Mouse (Mus musculus) stomach, postnatal 0 days (tissue): Measurements from ENCODE around the gene Cacybp. TPM values are rescaled to one million over a fixed set of nuclear protein-coding genes. Genes with fewer than 3 reads are reported as not detected.

Experiments
- ATAC-seq: fragments of 200-750 bp; cut with Nextera tagmentation; 2 replicates; pipeline ENCODE4 v1.8.0; 2017; ENCODE audit not compliant: low FRiP score, low TSS enrichment
- DNase-seq: peaks from one replicate; pipeline ENCODE4 v3.0.0-alpha.2; 2016; ENCODE audit warnings: low spot score
- H3K27ac ChIP-seq: fragments of 300-500 bp; sonication (generic); replicated peaks from 2 replicates; pipeline ENCODE4 v1.5.1; 2014; ENCODE audit warnings: mild to moderate bottlenecking, control low read depth
- H3K27me3 ChIP-seq: fragments of 300-500 bp; sonication (generic); 2 replicates; pipeline ENCODE4 v1.6.1; 2014; ENCODE audit warnings: low read length; ENCODE audit not compliant: control insufficient read depth, insufficient read depth
- H3K36me3 ChIP-seq: fragments of 300-500 bp; sonication (generic); 2 replicates; pipeline ENCODE4 v1.6.1; 2014; ENCODE audit warnings: low read length, mixed read lengths; ENCODE audit not compliant: control insufficient read depth, insufficient read depth
- H3K4me1 ChIP-seq: fragments of 300-500 bp; sonication (generic); replicated peaks from 2 replicates; pipeline ENCODE4 v1.6.1; 2014; ENCODE audit warnings: antibody characterized with exemption; ENCODE audit not compliant: control insufficient read depth, insufficient read depth
- H3K4me2 ChIP-seq: fragments of 300-500 bp; sonication (generic); replicated peaks from 2 replicates; pipeline ENCODE4 v1.6.1; 2014; ENCODE audit warnings: low read depth, mild to moderate bottlenecking, control low read depth, moderate library complexity
- H3K4me3 ChIP-seq: fragments of 300-500 bp; sonication (generic); 2 replicates; pipeline ENCODE4 v1.5.1; 2014; ENCODE audit warnings: low read depth, low read length, control low read depth
- H3K9ac ChIP-seq: fragments of 300-500 bp; sonication (generic); 2 replicates; pipeline ENCODE4 v1.6.1; 2014; ENCODE audit warnings: mild to moderate bottlenecking, low read length, control low read depth, mixed read lengths
- H3K9me3 ChIP-seq: fragments of 300-500 bp; sonication (generic); 2 replicates; pipeline ENCODE4 v1.6.1; 2016; ENCODE audit warnings: low read length; ENCODE audit not compliant: control insufficient read depth
- CTCF ChIP-seq: IDR thresholded peaks from 2 replicates; pipeline ENCODE4 v1.5.1; 2016; ENCODE audit warnings: antibody characterized with exemption, low read depth, mild to moderate bottlenecking, moderate library complexity
- EP300 ChIP-seq: optimal IDR thresholded peaks from 2 replicates; pipeline ENCODE3; 2016; ENCODE audit warnings: antibody characterized with exemption
- WGBS: fragments of 180-500 bp; shearing (Covaris S2); extraction: QIAGEN DNeasy Blood & Tissue Kit; methylation state at CpG from one replicate; pipeline ENCODE4 v1.1.7; 2014; 5-methylcytosine and 5-hydroxymethylcytosine counted together
- polyA plus RNA-seq: library from polyadenylated mRNA; unstranded; fragments of >200 nt; fragmentation: Nextera tagmentation; extraction: Ambion mirVana; gene quantifications from 2 replicates; pipeline ENCODE4 v1.2.1, GENCODE M21; 2015

Gene Cacybp
- polyA plus RNA-seq, 1 experiment from 2014 or later, result 119 TPM

- TF ChIP-seq CTCF, result peak; percentile 74
- no peak for TF ChIP-seq EP300
- 32% methylated on average over 4 of the region's 4 CpGs for WGBS
- Histone ChIP-seq H3K9me3 (no peaks in the 10 kb centered on the region), H3K27me3 (no peaks in the 10 kb centered on the region), H3K4me2 (no peak overlapping the region), H3K4me3 (no peak overlapping the region), H3K36me3 (no peaks in the 10 kb centered on the region), H3K27ac (no peak overlapping the region), H3K4me1 (no peaks in the 10 kb centered on the region), H3K9ac (no peak overlapping the region)
- no peak for DNase-seq
- ATAC-seq, result no peak
Observed at GRCm38 (mm10) chr1:160231013-160231412, 18.3 kb upstream of the Cacybp start.

DNA sequence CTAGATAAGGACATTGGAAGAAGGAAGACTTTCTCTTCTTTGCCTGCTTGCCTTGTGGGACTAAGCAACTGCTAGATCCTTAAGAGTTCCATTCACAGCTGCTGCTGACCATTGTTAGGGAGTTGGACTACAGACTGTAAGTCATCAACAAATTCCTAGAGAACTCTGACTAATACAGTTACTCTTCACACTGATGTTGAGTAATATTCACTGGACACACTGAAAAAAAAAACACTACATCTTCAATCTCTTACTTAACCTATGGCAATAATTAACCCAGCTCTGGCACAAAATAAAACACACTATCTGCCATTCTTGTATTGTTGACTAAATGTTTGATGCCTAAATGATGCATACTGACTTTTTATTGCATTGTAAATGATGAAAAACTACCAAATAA, 15.2 kb upstream of the Cacybp start:
- Histone ChIP-seq H3K4me1 (no peaks in the 10 kb centered on the region), H3K27me3 (no peaks in the 10 kb centered on the region), H3K36me3 (no peaks in the 10 kb centered on the region), H3K4me3 (no peak overlapping the region), H3K9me3 (no peaks in the 10 kb centered on the region), H3K4me2 (no peak overlapping the region), H3K9ac (no peak overlapping the region), H3K27ac (no peak overlapping the region)
- TF ChIP-seq EP300 (no peak), CTCF (no peak)
- ATAC-seq (no peak), DNase-seq (no peak)

DNA sequence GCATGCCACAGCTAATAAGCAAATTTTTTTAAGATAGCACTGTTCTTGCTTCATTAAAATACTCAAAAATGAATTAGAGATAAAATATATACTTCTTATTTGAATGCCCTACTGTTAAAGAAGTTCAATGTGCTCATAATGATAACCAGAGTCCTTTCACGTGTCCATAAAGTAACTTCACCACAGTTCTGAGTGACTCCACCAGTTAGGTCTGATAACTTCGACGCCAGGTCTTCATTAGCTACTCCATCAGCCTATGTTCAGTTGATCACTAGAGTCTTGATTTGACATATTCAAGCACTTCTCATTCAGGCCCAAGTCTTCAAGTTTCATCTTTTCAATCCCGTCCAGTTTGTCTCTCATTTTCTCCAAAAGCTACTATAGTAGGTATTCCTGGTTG, 14.5 kb upstream of the Cacybp start:
- Histone ChIP-seq H3K9ac (no peak overlapping the region), H3K9me3 (no peaks in the 10 kb centered on the region), H3K27ac (no peak overlapping the region), H3K27me3 (no peaks in the 10 kb centered on the region), H3K36me3 (no peaks in the 10 kb centered on the region), H3K4me2 (no peak overlapping the region), H3K4me1 (no peaks in the 10 kb centered on the region), H3K4me3 (no peak overlapping the region)
- TF ChIP-seq CTCF, result no peak
- TF ChIP-seq EP300, result no peak
- WGBS, result 86% methylated on average over 4 of the region's 4 CpGs
- no peak for DNase-seq
- no peak for ATAC-seq

- no peak for DNase-seq
- no peak overlapping the region for H3K9ac ChIP-seq
- no peak overlapping the region for H3K27ac ChIP-seq
- no peak for TF ChIP-seq EP300
- TF ChIP-seq CTCF, result no peak
- 73% methylated on average over 2 of the region's 2 CpGs for WGBS
- H3K4me1 ChIP-seq, result no peaks in the 10 kb centered on the region
- H3K36me3 ChIP-seq, result no peaks in the 10 kb centered on the region
- no peaks in the 10 kb centered on the region for H3K9me3 ChIP-seq
- no peak overlapping the region for H3K4me2 ChIP-seq
- ATAC-seq, result no peak
- no peak overlapping the region for H3K4me3 ChIP-seq
- no peaks in the 10 kb centered on the region for H3K27me3 ChIP-seq
Observed at GRCm38 (mm10) chr1:160224093-160224492, 11.4 kb upstream of the Cacybp start.

GRCm38 (mm10) chr1:160217898-160218297, 5.2 kb upstream of the Cacybp start:
- no peaks in the 10 kb centered on the region for H3K36me3 ChIP-seq
- ATAC-seq (no peak), DNase-seq (no peak)
- no peak overlapping the region for H3K27ac ChIP-seq
- H3K9ac ChIP-seq, result no peak overlapping the region
- no peaks in the 10 kb centered on the region for H3K27me3 ChIP-seq
- H3K4me2 ChIP-seq, result no peak overlapping the region
- no peak for TF ChIP-seq CTCF
- 93% methylated on average over 3 of the region's 3 CpGs for WGBS
- no peak overlapping the region for H3K4me3 ChIP-seq
- no peaks in the 10 kb centered on the region for H3K9me3 ChIP-seq
- H3K4me1 ChIP-seq, result no peaks in the 10 kb centered on the region

DNA sequence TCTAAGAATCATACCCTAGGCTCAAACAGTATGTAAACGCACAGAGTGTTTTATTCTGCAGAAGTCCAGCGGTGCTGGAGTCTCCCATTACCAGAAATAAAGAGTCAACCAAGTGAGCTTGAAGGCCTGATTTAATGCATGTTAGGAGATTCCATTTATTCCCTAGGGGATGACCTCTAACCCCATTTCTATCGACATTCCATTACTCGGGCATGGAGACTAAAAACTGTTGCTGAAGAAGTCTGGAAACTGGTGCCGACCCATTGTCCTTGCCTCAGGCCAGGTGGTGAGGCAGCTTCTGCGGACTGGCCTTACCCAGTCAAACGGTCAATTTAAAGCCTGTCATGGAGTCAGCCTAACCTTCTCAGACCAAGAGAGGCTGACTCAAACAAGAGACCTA, 1.5 kb upstream of the Cacybp start:
- no peaks in the 10 kb centered on the region for H3K36me3 ChIP-seq
- no peak overlapping the region for H3K4me3 ChIP-seq
- H3K27me3 ChIP-seq, result no peaks in the 10 kb centered on the region
- H3K9ac ChIP-seq, result no peak overlapping the region
- ATAC-seq (no peak), DNase-seq (no peak)
- H3K4me2 ChIP-seq, result no peak overlapping the region; the same call in 1 of the 2 replicates
- H3K27ac ChIP-seq, result no peak overlapping the region
- no peaks in the 10 kb centered on the region for H3K9me3 ChIP-seq
- no peak for TF ChIP-seq EP300
- no peak for TF ChIP-seq CTCF
- peaks cover 4% of the 10 kb centered on the region; the same call in 1 of the 2 replicates for H3K4me1 ChIP-seq
- WGBS, result 89% methylated on average over 7 of the region's 7 CpGs
